Mouse (Mus musculus) embryonic facial prominence, embryonic 13.5 days (tissue): Measurements from ENCODE around the gene Apbb2. TPM values are rescaled to one million over a fixed set of nuclear protein-coding genes. Genes with fewer than 3 reads are reported as not detected.

ENCODE experiments used
- ATAC-seq: fragments of 200-750 bp; cut with Nextera tagmentation; 2 replicates; pipeline ENCODE4 v1.8.0; 2017; ENCODE audit warnings: low read depth; ENCODE audit not compliant: insufficient number of reproducible peaks, insufficient read depth, low FRiP score, low TSS enrichment
- H3K27ac ChIP-seq: fragments of 300-500 bp; sonication (generic); 2 replicates; pipeline ENCODE4 v1.5.1; 2015; ENCODE audit warnings: moderate library complexity, mild to moderate bottlenecking, inconsistent platforms
- H3K27me3 ChIP-seq: fragments of 300-500 bp; sonication (generic); 2 replicates; pipeline ENCODE4 v1.6.1; 2015; ENCODE audit warnings: mild to moderate bottlenecking, inconsistent platforms
- H3K36me3 ChIP-seq: fragments of 300-500 bp; sonication (generic); 2 replicates; pipeline ENCODE4 v1.6.1; 2015; ENCODE audit warnings: mild to moderate bottlenecking, inconsistent platforms
- H3K4me1 ChIP-seq: fragments of 300-500 bp; sonication (generic); 2 replicates; pipeline ENCODE4 v1.6.1; 2015; ENCODE audit warnings: inconsistent platforms
- H3K4me2 ChIP-seq: fragments of 300-500 bp; sonication (generic); 2 replicates; pipeline ENCODE4 v1.6.1; 2015; ENCODE audit warnings: moderate library complexity, mild to moderate bottlenecking, inconsistent platforms
- H3K4me3 ChIP-seq: fragments of 300-500 bp; sonication (generic); 2 replicates; pipeline ENCODE4 v1.5.1; 2015; ENCODE audit warnings: mild to moderate bottlenecking, inconsistent platforms
- H3K9ac ChIP-seq: fragments of 300-500 bp; sonication (generic); 2 replicates; pipeline ENCODE4 v1.6.1; 2015; ENCODE audit warnings: mild to moderate bottlenecking, inconsistent platforms
- H3K9me3 ChIP-seq: fragments of 300-500 bp; sonication (generic); 2 replicates; pipeline ENCODE4 v1.6.1; 2016; ENCODE audit warnings: inconsistent platforms
- WGBS: fragments of 180-500 bp; shearing (Covaris S2); methylation state at CpG from one replicate; pipeline ENCODE4 v1.1.7; 2015; ENCODE audit warnings: mixed read lengths; 5-methylcytosine and 5-hydroxymethylcytosine counted together
- polyA plus RNA-seq: library from polyadenylated mRNA; unstranded; fragments of >200 nt; fragmentation: Nextera tagmentation; extraction: Ambion mirVana; gene quantifications from 2 replicates; pipeline ENCODE4 v1.2.1, GENCODE M21; 2015

The Apbb2 gene
- polyA plus RNA-seq, 1 experiment from 2014 or later: 74.1 TPM

GRCm38 (mm10) chr5:66546969-66547511 lies 71.5 kb downstream of the Apbb2 start:
- Histone ChIP-seq H3K4me3 (no peak overlapping the region), H3K4me1 (peaks cover 51% of the 10 kb centered on the region), H3K27ac (no peak overlapping the region), H3K9me3 (0 out of 2 replicates have a peak, but pooled peaks cover 7% of the 10 kb centered on the region), H3K4me2 (no peak overlapping the region), H3K9ac (no peak overlapping the region), H3K36me3 (peaks cover 6% of the 10 kb centered on the region; the same call in 1 of the 2 replicates), H3K27me3 (no peaks in the 10 kb centered on the region)
- 75% methylated on average over 12 of the region's 12 CpGs for WGBS
- no peak for ATAC-seq

- H3K27me3 ChIP-seq: no peaks in the 10 kb centered on the region
- no peak overlapping the region for H3K4me3 ChIP-seq
- H3K27ac ChIP-seq: peak overlapping the region; percentile 92
- H3K9ac ChIP-seq: no peak overlapping the region
- WGBS: 44% methylated on average over 10 of the region's 10 CpGs
- H3K4me2 ChIP-seq: no peak overlapping the region
- H3K4me1 ChIP-seq: peaks cover 58% of the 10 kb centered on the region
- 0 out of 2 replicates have a peak, but pooled peaks cover 7% of the 10 kb centered on the region for H3K9me3 ChIP-seq
- H3K36me3 ChIP-seq: peaks cover 6% of the 10 kb centered on the region; the same call in 1 of the 2 replicates
- no peak for ATAC-seq
Measured at GRCm38 (mm10) chr5:66545573-66546141, 72.9 kb downstream of the Apbb2 start.

- Histone ChIP-seq H3K27me3 (no peaks in the 10 kb centered on the region), H3K4me2 (peak overlapping the region; percentile 34; the same call in 1 of the 2 replicates), H3K36me3 (peaks cover 6% of the 10 kb centered on the region; the same call in 1 of the 2 replicates), H3K9me3 (0 out of 2 replicates have a peak, but pooled peaks cover 4% of the 10 kb centered on the region), H3K4me3 (no peak overlapping the region), H3K9ac (no peak overlapping the region), H3K27ac (peak overlapping the region; percentile 92), H3K4me1 (peaks cover 52% of the 10 kb centered on the region)
- peak; percentile 75 for ATAC-seq
- 15% methylated on average over 6 of the region's 6 CpGs for WGBS
Measured at GRCm38 (mm10) chr5:66543761-66544160, 74.8 kb downstream of the Apbb2 start.

GRCm38 (mm10) chr5:66543344-66543743 lies 75.2 kb downstream of the Apbb2 start:
- ATAC-seq: peak; percentile 40
- H3K4me2 ChIP-seq: peak overlapping the region; percentile 34
- H3K4me3 ChIP-seq: no peak overlapping the region
- no peaks in the 10 kb centered on the region for H3K27me3 ChIP-seq
- WGBS: 63% methylated on average over 6 of the region's 6 CpGs
- H3K27ac ChIP-seq: peak overlapping the region; percentile 92
- no peak overlapping the region for H3K9ac ChIP-seq
- peaks cover 52% of the 10 kb centered on the region for H3K4me1 ChIP-seq
- H3K9me3 ChIP-seq: 0 out of 2 replicates have a peak, but pooled peaks cover under 1% of the 10 kb centered on the region
- H3K36me3 ChIP-seq: 0 out of 2 replicates have a peak, but pooled peaks cover 3% of the 10 kb centered on the region

- peak overlapping the region; percentile 92 for H3K27ac ChIP-seq
- 67% methylated on average over 4 of the region's 4 CpGs for WGBS
- no peak for ATAC-seq
Measured at GRCm38 (mm10) chr5:66542521-66542920, 76.1 kb downstream of the Apbb2 start.

GRCm38 (mm10) chr5:66541385-66541784 lies 77.2 kb downstream of the Apbb2 start:
- Histone ChIP-seq H3K27me3 (no peaks in the 10 kb centered on the region), H3K4me2 (no peak overlapping the region), H3K27ac (no peak overlapping the region), H3K4me3 (no peak overlapping the region), H3K36me3 (no peaks in the 10 kb centered on the region), H3K9me3 (no peaks in the 10 kb centered on the region), H3K9ac (no peak overlapping the region), H3K4me1 (peaks cover 59% of the 10 kb centered on the region)
- 58% methylated on average over 4 of the region's 4 CpGs for WGBS
- ATAC-seq: no peak

More at GRCm38 (mm10) chr5:66542521-66542920, 76.1 kb downstream of the Apbb2 start:
- Histone ChIP-seq H3K27me3 (no peaks in the 10 kb centered on the region), H3K9ac (no peak overlapping the region), H3K4me2 (no peak overlapping the region), H3K4me1 (peaks cover 58% of the 10 kb centered on the region), H3K4me3 (no peak overlapping the region), H3K36me3 (0 out of 2 replicates have a peak, but pooled peaks cover 2% of the 10 kb centered on the region), H3K9me3 (no peaks in the 10 kb centered on the region)

GRCm38 (mm10) chr5:66540246-66540645 lies 78.3 kb downstream of the Apbb2 start:
- no peak for ATAC-seq
- Histone ChIP-seq H3K4me1 (peaks cover 59% of the 10 kb centered on the region), H3K27ac (no peak overlapping the region), H3K4me3 (no peak overlapping the region), H3K36me3 (no peaks in the 10 kb centered on the region), H3K9me3 (no peaks in the 10 kb centered on the region), H3K27me3 (no peaks in the 10 kb centered on the region), H3K4me2 (no peak overlapping the region), H3K9ac (no peak overlapping the region)
- WGBS: 97% methylated on average over 4 of the region's 4 CpGs

- Histone ChIP-seq H3K4me2 (no peak overlapping the region), H3K4me1 (peaks cover 56% of the 10 kb centered on the region), H3K4me3 (no peak overlapping the region), H3K9me3 (no peaks in the 10 kb centered on the region), H3K36me3 (no peaks in the 10 kb centered on the region), H3K9ac (no peak overlapping the region), H3K27me3 (no peaks in the 10 kb centered on the region), H3K27ac (no peak overlapping the region)
- WGBS: 70% methylated on average over 7 of the region's 7 CpGs
- ATAC-seq: no peak
Measured at GRCm38 (mm10) chr5:66537811-66538210, 80.8 kb downstream of the Apbb2 start.

GRCm38 (mm10) chr5:66536696-66537358 lies 81.8 kb downstream of the Apbb2 start:
- Histone ChIP-seq H3K4me3 (no peak overlapping the region), H3K9me3 (no peaks in the 10 kb centered on the region), H3K4me1 (peaks cover 57% of the 10 kb centered on the region), H3K4me2 (no peak overlapping the region), H3K9ac (no peak overlapping the region), H3K27me3 (no peaks in the 10 kb centered on the region), H3K36me3 (no peaks in the 10 kb centered on the region), H3K27ac (no peak overlapping the region)
- ATAC-seq: no peak
- WGBS: 54% methylated on average over 8 of the region's 8 CpGs

GRCm38 (mm10) chr5:66535566-66536236 lies 82.9 kb downstream of the Apbb2 start:
- peaks cover 62% of the 10 kb centered on the region for H3K4me1 ChIP-seq
- 41% methylated on average over 9 of the region's 9 CpGs for WGBS

GRCm38 (mm10) chr5:66533711-66534425 lies 84.7 kb downstream of the Apbb2 start:
- H3K36me3 ChIP-seq: no peaks in the 10 kb centered on the region
- H3K4me3 ChIP-seq: no peak overlapping the region
- peak overlapping the region; percentile 80 for H3K27ac ChIP-seq
- ATAC-seq: no peak
- H3K4me2 ChIP-seq: no peak overlapping the region
- no peak overlapping the region for H3K9ac ChIP-seq
- H3K4me1 ChIP-seq: peaks cover 76% of the 10 kb centered on the region
- H3K9me3 ChIP-seq: no peaks in the 10 kb centered on the region
- WGBS: 92% methylated on average over 14 of the region's 14 CpGs
- no peaks in the 10 kb centered on the region for H3K27me3 ChIP-seq

More at GRCm38 (mm10) chr5:66535566-66536236, 82.9 kb downstream of the Apbb2 start:
- Histone ChIP-seq H3K27me3 (no peaks in the 10 kb centered on the region), H3K36me3 (no peaks in the 10 kb centered on the region), H3K9me3 (no peaks in the 10 kb centered on the region), H3K9ac (0 out of 2 replicates have a peak overlapping the region, but pooled peaks have one; percentile 40), H3K4me3 (no peak overlapping the region), H3K27ac (no peak overlapping the region), H3K4me2 (no peak overlapping the region)
- no peak for ATAC-seq
